Mouse (Mus musculus) lung, embryonic 14.5 days (tissue): Measurements from ENCODE around the gene Sohlh2. TPM values are rescaled to one million over a fixed set of nuclear protein-coding genes. Genes with fewer than 3 reads are reported as not detected.

ENCODE experiments used
- ATAC-seq: fragments of 200-750 bp; cut with Nextera tagmentation; 2 replicates; pipeline ENCODE4 v1.8.0; 2017; ENCODE audit warnings: mild to moderate bottlenecking, moderate TSS enrichment, moderate library complexity; ENCODE audit not compliant: insufficient read depth
- DNase-seq: peaks from one replicate; pipeline ENCODE4 v3.0.0-alpha.2; 2015
- H3K27ac ChIP-seq: fragments of 300-500 bp; sonication (generic); 2 replicates; pipeline ENCODE4 v1.5.1; 2014; ENCODE audit warnings: low read depth, mild to moderate bottlenecking, moderate library complexity
- H3K27me3 ChIP-seq: fragments of 300-500 bp; sonication (generic); 2 replicates; pipeline ENCODE4 v1.6.1; 2014; ENCODE audit warnings: low read length, control low read depth; ENCODE audit not compliant: insufficient read depth
- H3K36me3 ChIP-seq: fragments of 300-500 bp; sonication (generic); 2 replicates; pipeline ENCODE4 v1.6.1; 2014; ENCODE audit warnings: control low read depth; ENCODE audit not compliant: insufficient read depth
- H3K4me1 ChIP-seq: fragments of 300-500 bp; sonication (generic); 2 replicates; pipeline ENCODE4 v1.6.1; 2014; ENCODE audit warnings: antibody characterized with exemption, control low read depth; ENCODE audit not compliant: insufficient read depth
- H3K4me2 ChIP-seq: fragments of 300-500 bp; sonication (generic); 2 replicates; pipeline ENCODE4 v1.6.1; 2014; ENCODE audit warnings: mild to moderate bottlenecking
- H3K4me3 ChIP-seq: fragments of 300-500 bp; sonication (generic); 2 replicates; pipeline ENCODE4 v1.5.1; 2014; ENCODE audit warnings: low read depth, low read length
- H3K9ac ChIP-seq: fragments of 300-500 bp; sonication (generic); 2 replicates; pipeline ENCODE4 v1.6.1; 2014
- H3K9me3 ChIP-seq: fragments of 300-500 bp; sonication (generic); 2 replicates; pipeline ENCODE4 v1.6.1; 2016; ENCODE audit warnings: low read depth, low read length, control low read depth
- CTCF ChIP-seq: IDR thresholded peaks from 2 replicates; pipeline ENCODE4 v1.5.1; 2016; ENCODE audit warnings: antibody characterized with exemption, low read depth
- WGBS: fragments of 180-500 bp; shearing (Covaris S2); extraction: QIAGEN DNeasy Blood & Tissue Kit; methylation state at CpG from one replicate; pipeline ENCODE4 v1.1.7; 2014; 5-methylcytosine and 5-hydroxymethylcytosine counted together
- polyA plus RNA-seq: library from polyadenylated mRNA; unstranded; fragments of >200 nt; fragmentation: Nextera tagmentation; extraction: Ambion mirVana; gene quantifications from 2 replicates; pipeline ENCODE4 v1.2.1, GENCODE M21; 2014

The Sohlh2 gene
- polyA plus RNA-seq, 1 experiment from 2014 or later = not detected

GRCm38 (mm10) chr3:55226501-55227213 is 44.8 kb downstream of the Sohlh2 start:
- peaks cover 4% of the 10 kb centered on the region; the same call in 1 of the 2 replicates for H3K9me3 ChIP-seq
- ATAC-seq = peak; percentile 58

GRCm38 (mm10) chr3:55227214-55227581 is 45.4 kb downstream of the Sohlh2 start:
- no peak for TF ChIP-seq CTCF
- Histone ChIP-seq H3K9me3 (peaks cover 4% of the 10 kb centered on the region; the same call in 1 of the 2 replicates), H3K27me3 (no peaks in the 10 kb centered on the region), H3K4me1 (no peaks in the 10 kb centered on the region), H3K9ac (no peak overlapping the region), H3K4me2 (peak overlapping the region; percentile 27; the same call in 1 of the 2 replicates), H3K4me3 (no peak overlapping the region), H3K36me3 (no peaks in the 10 kb centered on the region), H3K27ac (no peak overlapping the region)
- WGBS = 26% methylated on average over 4 of the region's 4 CpGs
- DNase-seq (no peak), ATAC-seq (no peak; the same call in 1 of the 2 replicates)

More at GRCm38 (mm10) chr3:55226501-55227213, 44.8 kb downstream of the Sohlh2 start:
- Histone ChIP-seq H3K4me3 (no peak overlapping the region), H3K4me2 (peak overlapping the region; percentile 27; the same call in 1 of the 2 replicates), H3K36me3 (no peaks in the 10 kb centered on the region), H3K27me3 (no peaks in the 10 kb centered on the region), H3K27ac (no peak overlapping the region), H3K4me1 (no peaks in the 10 kb centered on the region), H3K9ac (no peak overlapping the region)
- DNase-seq = peak; percentile 23
- WGBS = 31% methylated on average over 18 of the region's 18 CpGs
- TF ChIP-seq CTCF = no peak

GRCm38 (mm10) chr3:55241730-55242421 is 60.0 kb downstream of the Sohlh2 start, which contains the start of gene Dclk1:
Dclk1 (plus strand) TSS chr3:55242364.
- Histone ChIP-seq H3K27ac (no peak within 1 kb of the TSS), H3K9me3 (no peaks in the 10 kb centered on the region), H3K4me3 (peak within 1 kb of the TSS; percentile 51), H3K9ac (peak within 1 kb of the TSS; percentile 57), H3K4me2 (peak within 1 kb of the TSS; percentile 94), H3K27me3 (peaks cover 14% of the 10 kb centered on the region), H3K36me3 (no peaks in the 10 kb centered on the region), H3K4me1 (peaks cover 4% of the 10 kb centered on the region; the same call in 1 of the 2 replicates)
- WGBS = 35% methylated on average over 10 of the region's 10 CpGs
- ATAC-seq = no peak
- no peak for TF ChIP-seq CTCF
- no peak for DNase-seq

- WGBS = under 1% methylated on average over 45 of the region's 45 CpGs
- H3K36me3 ChIP-seq = no peaks in the 10 kb centered on the region
- H3K4me1 ChIP-seq = peaks cover 4% of the 10 kb centered on the region; the same call in 1 of the 2 replicates
- TF ChIP-seq CTCF = peak; percentile 59
- peaks cover 14% of the 10 kb centered on the region for H3K27me3 ChIP-seq
- peak overlapping the region; percentile 51 for H3K4me3 ChIP-seq
- DNase-seq (peak; percentile 86), ATAC-seq (peak; percentile 94)
- no peak overlapping the region for H3K27ac ChIP-seq
- H3K4me2 ChIP-seq = peak overlapping the region; percentile 94
- H3K9ac ChIP-seq = peak overlapping the region; percentile 57
- no peaks in the 10 kb centered on the region for H3K9me3 ChIP-seq
These were observed 60.7 kb downstream of the Sohlh2 start for GRCm38 (mm10) chr3:55242422-55243055.

- Histone ChIP-seq H3K4me3 (peak overlapping the region; percentile 51), H3K27ac (no peak overlapping the region), H3K4me2 (peak overlapping the region; percentile 94), H3K27me3 (peaks cover 14% of the 10 kb centered on the region), H3K4me1 (peaks cover 4% of the 10 kb centered on the region; the same call in 1 of the 2 replicates), H3K9ac (peak overlapping the region; percentile 57), H3K36me3 (no peaks in the 10 kb centered on the region), H3K9me3 (no peaks in the 10 kb centered on the region)
- TF ChIP-seq CTCF = no peak
- WGBS = 4% methylated on average over 8 of the region's 8 CpGs
- DNase-seq = no peak
- ATAC-seq = peak; percentile 36; the same call in 1 of the 2 replicates
These were observed 61.2 kb downstream of the Sohlh2 start for GRCm38 (mm10) chr3:55243056-55243471.

GRCm38 (mm10) chr3:55244087-55244486 is 62.3 kb downstream of the Sohlh2 start:
- 70% methylated on average over 6 of the region's 6 CpGs for WGBS
- Histone ChIP-seq H3K4me2 (no peak overlapping the region; the same call in 1 of the 2 replicates), H3K27me3 (peaks cover 14% of the 10 kb centered on the region), H3K9ac (no peak overlapping the region), H3K4me1 (peaks cover 4% of the 10 kb centered on the region; the same call in 1 of the 2 replicates), H3K9me3 (no peaks in the 10 kb centered on the region), H3K4me3 (no peak overlapping the region), H3K27ac (no peak overlapping the region), H3K36me3 (no peaks in the 10 kb centered on the region)
- TF ChIP-seq CTCF = no peak
- ATAC-seq = no peak
- DNase-seq = no peak
